Mouse (Mus musculus) heart, adult 2 months (tissue): ENCODE measurements around the gene Celf2. TPM values are rescaled to one million over a fixed set of nuclear protein-coding genes. Genes with fewer than 3 reads are reported as not detected.

Experiments used
- DNase-seq, 2 experiments: peaks; one replicate each; pipeline ENCODE4 v3.0.0; 2021
- H3K27ac ChIP-seq: fragments of 200-600 bp; 2 replicates; pipeline ENCODE4 v1.8.1; 2022
- H3K27me3 ChIP-seq: fragments of 200-500 bp; 2 replicates; pipeline ENCODE4 v1.6.1; 2012; ENCODE audit warnings: mild to moderate bottlenecking, low read length, inconsistent platforms, mixed read lengths; ENCODE audit not compliant: control insufficient read depth, insufficient read depth
- H3K36me3 ChIP-seq: fragments of 200-500 bp; 2 replicates; pipeline ENCODE4 v1.6.1; 2012; ENCODE audit warnings: low read length, inconsistent platforms; ENCODE audit not compliant: control insufficient read depth, insufficient read depth
- H3K4me1 ChIP-seq: fragments of 200-500 bp; 2 replicates; pipeline ENCODE4 v1.6.1; 2011; ENCODE audit warnings: low read length; ENCODE audit not compliant: control insufficient read depth, insufficient read depth
- H3K4me3 ChIP-seq: fragments of 200-600 bp; 2 replicates; pipeline ENCODE4 v1.8.1; 2022
- H3K79me2 ChIP-seq: fragments of 200-500 bp; replicated peaks from 2 replicates; pipeline ENCODE4 v1.6.1; 2012; ENCODE audit warnings: mild to moderate bottlenecking, inconsistent platforms, low read length, moderate library complexity, mixed read lengths; ENCODE audit not compliant: control insufficient read depth, insufficient read depth
- H3K9ac ChIP-seq: fragments of 200-500 bp; 2 replicates; pipeline ENCODE4 v1.6.1; 2012; ENCODE audit warnings: low read depth, mild to moderate bottlenecking, control low read depth, inconsistent platforms, low read length, mixed read lengths
- CTCF ChIP-seq: fragments of 200-600 bp; IDR thresholded peaks from 2 replicates; pipeline ENCODE4 v1.8.1; 2022; ENCODE audit warnings: antibody characterized with exemption, mild to moderate bottlenecking, moderate library complexity
- EP300 ChIP-seq: fragments of 200-500 bp; IDR thresholded peaks from 2 replicates; pipeline ENCODE4 v1.6.1; 2011; ENCODE audit warnings: low read depth, low read length, control low read depth; ENCODE audit not compliant: insufficient read depth
- POLR2A ChIP-seq: fragments of 200-500 bp; IDR thresholded peaks from 2 replicates; pipeline ENCODE4 v1.6.1; 2011; ENCODE audit warnings: mild to moderate bottlenecking, low read depth, low read length, control low read depth; ENCODE audit not compliant: insufficient read depth
- WGBS: fragments of 180-500 bp; shearing (Covaris S2); methylation state at CpG from one replicate; pipeline ENCODE4 v1.1.7; 2018; 5-methylcytosine and 5-hydroxymethylcytosine counted together
- intact Hi-C: fragments of 180-260 bp; cut with DNase I; formaldehyde crosslinking; loops from one replicate; pipeline ENCODE4 v1.15.1; 2025
- polyA plus RNA-seq: library from polyadenylated mRNA; depleted of rRNA; stranded (reverse); fragments of >200 nt; gene quantifications from 2 replicates; pipeline ENCODE4 v1.2.3, GENCODE M21; 2012
- total RNA-seq, 2 experiments: library from RNA; stranded (reverse); gene quantifications; 2 replicates each; pipeline ENCODE4 v1.2.3; 2021

The Celf2 gene
- total and polyA plus RNA-seq, 3 experiments: 38.1 to 63.9 (median 56.7) TPM

GRCm38 (mm10) chr2:6553656-6554055, 955.7 kb downstream of the Celf2 start:
- Histone ChIP-seq H3K4me3 (no peak overlapping the region), H3K9ac (no peak overlapping the region), H3K79me2 (no peaks in the 10 kb centered on the region), H3K27me3 (no peaks in the 10 kb centered on the region), H3K4me1 (no peaks in the 10 kb centered on the region), H3K27ac (no peak overlapping the region), H3K36me3 (no peaks in the 10 kb centered on the region)
- DNase-seq: no peak
- TF ChIP-seq EP300 (no peak), POLR2A (no peak), CTCF (no peak)
- 95% methylated on average over 7 of the region's 7 CpGs for WGBS
- intact Hi-C loops: no loop called here

- H3K27ac ChIP-seq: no peak overlapping the region
- intact Hi-C loops: no loop called here
- DNase-seq: no peak
- H3K27me3 ChIP-seq: no peaks in the 10 kb centered on the region
- WGBS: 85% methylated on average over 7 of the region's 7 CpGs
- H3K4me3 ChIP-seq: no peak overlapping the region
- peaks cover 9% of the 10 kb centered on the region for H3K4me1 ChIP-seq
- H3K79me2 ChIP-seq: no peaks in the 10 kb centered on the region
- TF ChIP-seq POLR2A (no peak), EP300 (no peak), CTCF (no peak)
- no peak overlapping the region for H3K9ac ChIP-seq
- peaks cover 10% of the 10 kb centered on the region for H3K36me3 ChIP-seq
Measured at GRCm38 (mm10) chr2:6549251-6549650, 960.1 kb downstream of the Celf2 start.

DNA sequence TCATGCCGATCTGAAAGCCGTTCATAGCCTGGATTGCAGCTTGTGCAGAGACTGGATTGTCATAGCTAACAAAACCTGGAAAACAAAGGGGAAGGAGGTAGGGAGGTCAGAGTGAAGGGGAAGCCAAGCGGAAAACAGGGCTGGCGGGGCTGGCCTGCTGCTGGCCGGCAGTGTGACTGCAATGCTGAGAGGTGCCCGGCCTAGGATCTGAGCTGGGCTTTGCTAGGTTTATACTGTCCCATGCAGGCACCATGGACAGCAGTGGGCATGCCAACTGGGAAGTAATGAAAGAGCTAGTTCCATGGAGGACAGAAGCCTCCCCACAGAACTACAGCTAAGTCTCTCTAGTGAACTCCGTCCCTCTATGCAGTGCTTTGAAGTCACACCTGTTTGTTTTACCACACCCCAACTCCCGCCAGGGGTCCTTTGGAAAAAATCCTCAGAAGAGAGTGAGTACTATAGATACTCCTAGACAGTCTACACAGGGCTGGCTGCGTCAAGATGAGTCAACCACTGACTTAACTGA, 962.2 kb downstream of the Celf2 start:
- DNase-seq: peak in 1 of 2 experiments; percentile 22
- no peak overlapping the region for H3K9ac ChIP-seq
- no peak for TF ChIP-seq POLR2A
- TF ChIP-seq CTCF: 0 out of 2 replicates have a peak, but pooled peaks have one; percentile 9
- TF ChIP-seq EP300: no peak
- intact Hi-C loops: no loop called here
- no peak overlapping the region for H3K4me3 ChIP-seq
- peaks cover 9% of the 10 kb centered on the region for H3K4me1 ChIP-seq
- H3K27me3 ChIP-seq: no peaks in the 10 kb centered on the region
- 49% methylated on average over 9 of the region's 9 CpGs for WGBS
- no peaks in the 10 kb centered on the region for H3K79me2 ChIP-seq
- H3K27ac ChIP-seq: peak overlapping the region; percentile 43
- H3K36me3 ChIP-seq: peaks cover 16% of the 10 kb centered on the region

- no peak overlapping the region for H3K4me3 ChIP-seq
- DNase-seq: no peak
- H3K27me3 ChIP-seq: no peaks in the 10 kb centered on the region
- no peak overlapping the region for H3K9ac ChIP-seq
- peaks cover 16% of the 10 kb centered on the region for H3K36me3 ChIP-seq
- peak overlapping the region; percentile 43 for H3K27ac ChIP-seq
- WGBS: 64% methylated on average over 14 of the region's 14 CpGs
- intact Hi-C loops: no loop called here
- peaks cover 9% of the 10 kb centered on the region for H3K4me1 ChIP-seq
- no peaks in the 10 kb centered on the region for H3K79me2 ChIP-seq
- TF ChIP-seq POLR2A (no peak), EP300 (no peak), CTCF (no peak)
Measured at GRCm38 (mm10) chr2:6546462-6547138, 962.8 kb downstream of the Celf2 start.

GRCm38 (mm10) chr2:6545127-6545931, 964.0 kb downstream of the Celf2 start:
- H3K36me3 ChIP-seq: peaks cover 16% of the 10 kb centered on the region
- 60% methylated on average over 10 of the region's 10 CpGs for WGBS
- peaks cover 9% of the 10 kb centered on the region for H3K4me1 ChIP-seq
- no peaks in the 10 kb centered on the region for H3K27me3 ChIP-seq
- TF ChIP-seq POLR2A (no peak), EP300 (no peak)
- H3K27ac ChIP-seq: peak overlapping the region; percentile 44; the same call in 1 of the 2 replicates
- intact Hi-C loops: no loop called here
- peak in 1 of 2 experiments; percentile 26 for DNase-seq
- H3K4me3 ChIP-seq: no peak overlapping the region
- no peak overlapping the region for H3K9ac ChIP-seq
- no peaks in the 10 kb centered on the region for H3K79me2 ChIP-seq
